Mouse (Mus musculus): ENCODE measurements around the gene Gls.

Gls gene

GRCm38 (mm10) chr1:52248899-52249556 is 16.0 kb upstream of the Gls start:
- DNase-seq (ENCODE audit: low spot score in 2 of 2), result no peak

GRCm38 (mm10) chr1:52242270-52242669 is 9.2 kb upstream of the Gls start:
- DNase-seq (ENCODE audit: low spot score in 2 of 2), result no peak

GRCm38 (mm10) chr1:52232766-52233140 is 279 bp downstream of the Gls start:
- no peak for DNase-seq (ENCODE audit: low spot score in 2 of 2)

- peak; percentile 54 to 58 for DNase-seq (ENCODE audit: low spot score in 2 of 2)
Observed at GRCm38 (mm10) chr1:52231939-52232765, 880 bp downstream of the Gls start.

GRCm38 (mm10) chr1:52230404-52230803 is 2.6 kb downstream of the Gls start:
- no peak for DNase-seq (ENCODE audit: low spot score in 2 of 2)

DNA sequence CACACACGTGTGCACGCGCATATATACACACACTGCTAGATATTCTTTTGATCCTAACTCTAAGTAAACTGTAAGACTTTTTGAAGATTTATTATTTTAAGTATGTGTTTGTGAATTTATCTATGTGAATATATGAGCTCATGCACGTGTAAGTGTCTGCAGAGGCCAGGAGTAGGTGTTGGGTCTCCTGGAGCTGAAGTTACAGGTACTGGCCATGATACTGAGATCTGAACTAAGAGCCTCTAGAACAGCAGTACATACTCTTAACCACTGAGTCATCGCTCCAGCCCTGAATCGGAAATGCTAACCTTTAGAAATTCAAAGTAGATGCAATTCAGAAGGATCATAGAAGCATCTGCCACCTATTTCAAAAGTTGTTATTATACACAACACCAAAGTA is 4.9 kb downstream of the Gls start:
- no peak for DNase-seq (ENCODE audit: low spot score in 2 of 2)

DNA sequence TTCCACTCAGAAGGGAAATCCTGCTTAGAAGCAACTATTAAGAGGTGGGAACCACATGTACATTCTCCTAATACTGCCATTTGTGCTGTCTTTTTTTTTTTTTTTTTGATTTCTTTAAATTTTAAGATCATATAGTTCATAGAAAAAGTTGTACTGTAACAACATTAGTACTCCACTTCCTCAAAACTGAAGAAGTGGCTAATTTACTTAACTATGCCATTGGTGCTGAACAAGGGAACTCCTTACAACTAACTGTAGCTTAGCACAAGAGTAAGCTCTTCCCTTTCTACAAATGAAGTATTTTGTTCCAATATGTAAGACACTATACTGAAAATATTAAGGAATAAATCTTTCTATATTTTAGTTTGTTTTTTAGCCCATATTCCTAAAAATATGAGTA is 6.6 kb downstream of the Gls start:
- DNase-seq (ENCODE audit: low spot score in 2 of 2), result no peak

DNA sequence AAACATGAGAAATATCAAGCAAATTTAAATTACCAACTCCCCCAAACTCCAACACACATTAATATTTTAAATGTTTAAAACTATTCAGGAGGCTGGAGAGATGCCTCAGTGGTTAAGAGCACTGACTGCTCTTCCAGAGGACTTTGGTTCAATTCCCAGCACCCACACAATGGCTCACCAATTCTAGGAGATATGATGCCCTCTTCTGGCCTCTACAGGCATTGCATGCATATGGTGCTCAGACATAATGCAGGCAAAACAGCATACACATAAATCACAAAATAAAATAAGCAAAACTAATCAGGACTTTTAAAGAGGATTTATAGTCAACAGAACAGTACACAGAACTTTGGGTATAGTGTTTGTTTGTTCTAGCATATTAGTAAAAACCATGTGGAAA is 16.3 kb downstream of the Gls start:
- no peak for DNase-seq (ENCODE audit: low spot score in 2 of 2)

DNA sequence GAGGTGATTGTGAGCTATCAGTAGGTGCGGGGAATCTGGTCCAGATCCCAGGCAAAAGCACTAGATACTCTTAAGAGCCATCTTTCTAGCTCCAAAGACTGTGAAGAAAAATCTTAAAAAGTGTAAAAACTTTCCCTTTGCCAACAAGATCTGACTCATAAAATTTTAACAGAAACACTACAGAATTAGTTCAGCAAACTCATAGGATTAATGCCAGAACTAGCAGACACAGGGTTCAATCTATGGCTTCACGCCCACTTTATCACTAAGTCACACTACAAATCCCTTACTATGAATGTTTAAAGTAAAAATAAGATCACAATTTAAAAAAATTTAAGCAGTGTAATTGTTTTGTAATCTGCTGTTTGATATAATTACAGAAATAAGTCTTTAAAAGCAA is 50.0 kb downstream of the Gls start:
- DNase-seq (ENCODE audit: low spot score in 2 of 2), result no peak

DNA sequence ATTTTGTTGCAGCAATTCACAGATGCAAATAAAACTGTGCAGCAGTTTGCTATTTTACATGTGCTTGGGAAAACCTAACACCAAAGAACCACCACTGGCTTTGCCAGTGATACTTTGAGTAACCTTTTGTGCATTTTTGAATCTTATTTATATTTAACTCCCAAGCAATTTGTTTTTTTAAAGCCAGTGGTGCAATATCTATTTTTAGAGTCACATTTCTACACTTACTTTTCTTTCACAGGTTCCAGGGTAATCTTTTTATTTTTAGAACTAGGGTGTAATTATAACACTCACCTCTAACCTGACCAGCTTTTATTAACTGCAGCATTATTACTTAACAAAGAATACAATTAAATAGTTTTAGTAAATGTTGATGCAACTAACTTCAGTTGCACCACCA is 51.0 kb downstream of the Gls start:
- no peak for DNase-seq (ENCODE audit: low spot score in 2 of 2)

GRCm38 (mm10) chr1:52179939-52180568 is 53.0 kb downstream of the Gls start:
- no peak for DNase-seq (ENCODE audit: low spot score in 2 of 2)

- DNase-seq (ENCODE audit: low spot score in 2 of 2), result no peak
Observed at GRCm38 (mm10) chr1:52176999-52177398, 56.0 kb downstream of the Gls start.

DNA sequence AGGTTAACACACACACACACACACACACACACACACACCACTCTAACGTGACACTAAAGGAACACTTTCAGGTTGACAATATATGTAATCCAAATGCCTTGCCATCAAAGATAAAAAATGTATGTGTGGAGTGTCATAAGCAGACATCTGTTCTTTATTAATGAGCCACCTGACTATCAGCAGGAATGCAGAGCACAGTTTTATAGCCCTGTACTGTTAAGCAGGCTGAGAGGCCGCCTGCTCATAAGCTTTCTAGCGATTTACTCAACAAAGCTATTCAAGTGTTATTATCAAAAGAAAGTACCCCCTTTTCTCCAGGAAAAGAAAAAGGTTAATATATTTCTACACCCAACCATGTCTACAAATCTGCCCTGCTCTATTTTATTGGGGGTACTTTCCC is 57.0 kb downstream of the Gls start:
- no peak for DNase-seq (ENCODE audit: low spot score in 2 of 2)

- peak; percentile 31 to 46 for DNase-seq (ENCODE audit: low spot score in 2 of 2)
Observed at GRCm38 (mm10) chr1:52175321-52175720, 57.7 kb downstream of the Gls start.

DNA sequence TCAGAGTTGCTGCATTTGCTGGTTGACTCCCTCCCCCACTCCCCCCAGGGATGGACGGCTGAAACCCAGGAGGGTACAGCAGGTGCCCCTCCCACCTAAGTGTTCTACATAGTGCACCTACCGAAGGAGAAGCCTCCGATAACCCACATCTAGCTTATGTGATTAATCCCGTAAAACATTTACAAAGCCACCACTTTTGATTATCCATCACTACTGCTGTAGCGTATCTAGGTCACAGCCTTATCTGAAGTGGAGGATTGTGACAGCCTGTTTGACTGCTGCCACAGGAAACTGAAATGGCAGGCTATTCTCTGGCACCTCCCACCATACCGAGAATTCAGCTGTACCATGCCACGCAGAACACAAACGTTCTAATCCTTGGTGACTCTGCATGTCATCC is 61.8 kb downstream of the Gls start:
- no peak for DNase-seq (ENCODE audit: low spot score in 2 of 2)

- no peak for DNase-seq (ENCODE audit: low spot score in 2 of 2)
Observed at GRCm38 (mm10) chr1:52170747-52171146, 62.3 kb downstream of the Gls start.

- peak in 1 of 2 experiments; percentile 25 for DNase-seq (ENCODE audit: low spot score in 2 of 2)
Observed at GRCm38 (mm10) chr1:52170057-52170456, 63.0 kb downstream of the Gls start.

DNA sequence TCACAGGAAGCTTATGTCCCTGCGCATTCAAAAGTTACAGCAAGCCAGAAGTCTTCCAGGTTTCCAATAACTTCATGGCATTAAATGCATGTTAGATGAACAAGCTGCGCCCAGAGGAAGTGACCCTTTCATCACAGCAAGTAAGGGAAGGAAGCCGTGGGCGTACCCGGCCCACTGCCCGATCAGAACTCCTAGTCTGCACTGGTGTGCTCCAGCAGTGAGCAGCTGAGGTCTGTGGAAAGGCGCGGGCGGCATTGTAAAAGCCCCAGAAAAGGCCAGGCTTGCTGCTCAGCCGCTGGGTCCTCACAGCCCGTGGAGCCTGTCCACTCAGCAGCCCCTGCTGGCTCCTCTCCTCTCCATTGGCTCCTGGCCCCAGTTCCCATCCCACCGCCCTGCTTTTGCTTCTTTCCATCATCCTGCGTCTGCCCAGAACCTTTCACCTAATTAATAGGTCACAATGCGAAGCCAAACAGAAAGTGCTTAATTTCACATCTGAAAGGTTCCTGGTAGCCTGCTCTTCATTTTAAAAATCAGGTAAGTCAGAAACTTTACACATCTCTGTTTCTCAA is 66.3 kb downstream of the Gls start:
- DNase-seq (ENCODE audit: low spot score in 2 of 2), result peak; percentile 34 to 45

GRCm38 (mm10) chr1:52163707-52164457 is 69.2 kb downstream of the Gls start:
- no peak for DNase-seq (ENCODE audit: low spot score in 2 of 2)

DNA sequence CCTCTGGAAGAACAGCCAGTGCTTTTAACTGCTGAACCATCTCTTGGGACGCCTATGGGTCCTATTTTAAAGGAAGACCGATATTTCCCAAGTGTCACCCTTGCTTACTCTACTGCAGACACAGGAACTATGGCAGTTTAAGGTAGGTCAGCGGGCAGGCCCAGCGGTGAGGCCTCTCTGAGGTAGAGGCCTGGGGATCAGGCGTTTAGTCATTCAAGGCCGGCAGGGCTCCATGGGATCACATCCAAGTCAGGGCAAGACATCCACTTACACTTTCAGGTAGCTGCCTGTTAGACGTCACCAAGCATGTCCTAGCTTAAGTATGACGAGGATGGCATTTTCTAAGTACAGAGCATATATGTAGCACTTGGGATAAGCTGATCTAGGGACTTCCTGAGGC is 71.9 kb downstream of the Gls start:
- no peak for DNase-seq (ENCODE audit: low spot score in 2 of 2)

DNA sequence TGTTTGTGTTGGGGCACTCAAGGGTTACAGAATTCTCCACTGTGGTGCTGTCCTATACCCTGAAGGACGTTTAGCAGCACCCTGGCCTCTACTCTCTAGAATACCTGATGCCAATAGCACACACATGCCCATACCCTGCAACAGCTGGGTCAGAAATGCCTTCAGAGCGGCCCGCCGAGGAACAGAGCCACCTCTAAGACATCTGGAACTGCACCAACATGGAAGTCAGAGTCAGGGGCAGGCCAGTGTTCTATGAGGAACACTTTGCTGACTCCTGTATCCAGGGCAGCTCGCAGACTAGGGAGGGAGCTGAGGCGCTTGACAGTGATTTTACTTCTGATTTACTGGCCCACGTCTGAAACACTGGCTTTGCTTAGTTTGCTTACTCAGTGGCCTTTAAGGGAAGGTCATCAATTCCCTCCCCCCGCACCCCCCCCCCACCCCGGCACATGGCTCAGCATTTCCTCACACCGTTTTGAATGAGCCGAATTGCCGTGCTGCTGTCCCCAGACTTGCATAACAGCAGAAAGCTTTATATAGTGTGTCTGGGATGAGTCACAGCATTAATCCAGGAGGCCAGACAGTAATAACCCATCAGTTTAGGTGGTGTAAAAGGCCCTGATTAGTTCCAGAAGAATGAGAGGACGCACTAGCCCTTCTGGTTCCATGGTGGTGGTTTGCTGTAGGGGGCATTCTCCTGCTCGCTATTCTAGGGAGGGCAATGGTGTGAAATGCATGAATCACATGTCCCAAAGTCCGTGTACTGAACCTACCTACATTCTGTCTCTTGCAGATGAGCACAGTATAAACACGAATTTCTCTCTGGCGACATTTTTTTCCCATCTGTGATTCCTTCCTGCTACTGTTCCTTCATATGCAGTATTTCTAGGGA is 74.3 kb downstream of the Gls start:
- no peak for DNase-seq (ENCODE audit: low spot score in 2 of 2)

All from heart, adult 9 months (tissue).